Mouse (Mus musculus) limb, embryonic 15.5 days (tissue): Measurements from ENCODE around the gene Prkcsh. TPM values are rescaled to one million over a fixed set of nuclear protein-coding genes. Genes with fewer than 3 reads are reported as not detected.

Source experiments
- ATAC-seq: fragments of 200-750 bp; cut with Nextera tagmentation; 2 replicates; pipeline ENCODE4 v1.8.0; 2017; ENCODE audit warnings: low read depth, moderate TSS enrichment; ENCODE audit not compliant: insufficient number of reproducible peaks, low FRiP score, low TSS enrichment
- H3K27ac ChIP-seq: fragments of 300-500 bp; sonication (generic); 2 replicates; pipeline ENCODE4 v1.5.1; 2015; ENCODE audit warnings: moderate library complexity, mild to moderate bottlenecking, inconsistent platforms
- H3K27me3 ChIP-seq: fragments of 300-500 bp; sonication (generic); 2 replicates; pipeline ENCODE4 v1.6.1; 2015; ENCODE audit warnings: inconsistent platforms
- H3K36me3 ChIP-seq: fragments of 300-500 bp; sonication (generic); 2 replicates; pipeline ENCODE4 v1.6.1; 2015; ENCODE audit warnings: inconsistent platforms
- H3K4me1 ChIP-seq: fragments of 300-500 bp; sonication (generic); 2 replicates; pipeline ENCODE4 v1.6.1; 2015; ENCODE audit warnings: inconsistent platforms
- H3K4me2 ChIP-seq: fragments of 300-500 bp; sonication (generic); 2 replicates; pipeline ENCODE4 v1.6.1; 2015; ENCODE audit warnings: mild to moderate bottlenecking, inconsistent platforms
- H3K4me3 ChIP-seq: fragments of 300-500 bp; sonication (generic); 2 replicates; pipeline ENCODE4 v1.5.1; 2015; ENCODE audit warnings: mild to moderate bottlenecking, inconsistent platforms
- H3K9ac ChIP-seq: fragments of 300-500 bp; sonication (generic); 2 replicates; pipeline ENCODE4 v1.6.1; 2015; ENCODE audit warnings: inconsistent platforms
- H3K9me3 ChIP-seq: fragments of 300-500 bp; sonication (generic); 2 replicates; pipeline ENCODE4 v1.6.1; 2016; ENCODE audit warnings: inconsistent platforms
- WGBS: fragments of 180-500 bp; shearing (Covaris S2); methylation state at CpG from one replicate; pipeline ENCODE4 v1.1.7; 2015; 5-methylcytosine and 5-hydroxymethylcytosine counted together
- polyA plus RNA-seq: library from polyadenylated mRNA; unstranded; fragments of >200 nt; fragmentation: Nextera tagmentation; extraction: Ambion mirVana; gene quantifications from 2 replicates; pipeline ENCODE4 v1.2.1, GENCODE M21; 2015

Gene Prkcsh
- polyA plus RNA-seq, 1 experiment from 2014 or later = 117 TPM

DNA sequence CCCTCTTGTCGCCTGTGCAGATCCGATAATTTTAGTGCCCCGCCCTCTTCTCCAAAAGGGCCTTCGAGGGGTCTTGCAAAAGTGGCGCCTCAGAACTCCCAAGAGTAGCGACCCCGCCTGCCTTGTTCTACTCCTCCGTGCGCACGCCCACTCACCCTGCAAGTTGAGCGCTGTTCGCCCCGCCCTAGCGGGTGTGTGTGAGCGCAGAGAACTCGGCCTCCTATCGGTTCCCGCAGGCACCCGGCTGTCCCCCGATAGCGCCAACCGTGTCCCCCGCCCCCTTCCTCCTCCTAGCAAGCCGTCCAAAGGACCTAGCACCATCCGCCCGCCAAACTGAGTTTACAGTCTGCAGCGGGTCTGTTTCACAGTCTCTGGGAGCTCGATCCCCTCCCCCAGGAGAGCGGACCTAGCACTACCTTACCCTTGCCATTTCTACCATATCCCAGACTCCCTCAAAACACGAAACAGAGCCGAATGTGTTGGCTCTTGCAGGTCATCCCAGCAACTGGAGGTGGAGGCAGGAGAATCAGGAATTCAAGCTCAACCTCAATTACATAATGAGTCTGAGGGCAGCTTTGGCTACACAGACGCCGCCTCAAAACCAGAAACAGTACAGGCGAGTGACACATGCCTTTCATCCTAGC, 40.1 kb upstream of the Prkcsh start:
- peak overlapping the region; percentile 26 for H3K9ac ChIP-seq
- no peak overlapping the region for H3K27ac ChIP-seq
- H3K36me3 ChIP-seq = no peaks in the 10 kb centered on the region; the same call in 1 of the 2 replicates
- H3K4me2 ChIP-seq = peak overlapping the region; percentile 92
- 3% methylated on average over 34 of the region's 34 CpGs for WGBS
- no peaks in the 10 kb centered on the region for H3K9me3 ChIP-seq
- H3K27me3 ChIP-seq = peaks cover 54% of the 10 kb centered on the region
- peak; percentile 53; the same call in 1 of the 2 replicates for ATAC-seq
- peak overlapping the region; percentile 45 for H3K4me3 ChIP-seq
- peaks cover 29% of the 10 kb centered on the region for H3K4me1 ChIP-seq

DNA sequence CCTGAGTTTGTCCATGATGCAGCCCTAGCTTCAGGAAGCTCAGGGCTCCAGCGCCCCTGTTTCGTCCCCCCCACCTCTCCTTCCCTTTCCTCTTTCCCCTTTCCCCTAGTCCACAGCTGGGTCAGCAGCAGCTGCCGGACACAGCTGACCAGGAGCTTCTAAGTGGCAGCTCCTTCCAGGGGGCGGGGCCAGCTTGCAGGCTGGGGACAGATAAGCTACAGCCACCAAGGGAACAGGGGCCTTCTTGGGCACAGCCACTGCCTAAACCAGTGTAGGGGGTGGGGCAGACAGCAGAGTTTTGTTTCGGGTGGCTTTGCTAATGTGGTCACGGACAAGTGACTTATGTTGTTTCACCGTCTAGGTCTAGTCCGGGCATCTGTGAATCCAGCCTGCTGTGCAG, 39.2 kb upstream of the Prkcsh start, which contains the start of gene Epor:
Gene Epor, minus strand, starts transcription at position 90 of the 400 bp plus-strand sequence.
- peak within 1 kb of the TSS; percentile 26 for H3K9ac ChIP-seq
- no peaks in the 10 kb centered on the region; the same call in 1 of the 2 replicates for H3K36me3 ChIP-seq
- H3K4me3 ChIP-seq = peak within 1 kb of the TSS; percentile 45
- H3K27me3 ChIP-seq = peaks cover 54% of the 10 kb centered on the region
- WGBS = 28% methylated on average over 8 of the region's 8 CpGs
- ATAC-seq = 0 out of 2 replicates have a peak, but pooled peaks have one; percentile 9
- peaks cover 29% of the 10 kb centered on the region for H3K4me1 ChIP-seq
- H3K4me2 ChIP-seq = peak within 1 kb of the TSS; percentile 92
- H3K9me3 ChIP-seq = no peaks in the 10 kb centered on the region
- H3K27ac ChIP-seq = no peak within 1 kb of the TSS

DNA sequence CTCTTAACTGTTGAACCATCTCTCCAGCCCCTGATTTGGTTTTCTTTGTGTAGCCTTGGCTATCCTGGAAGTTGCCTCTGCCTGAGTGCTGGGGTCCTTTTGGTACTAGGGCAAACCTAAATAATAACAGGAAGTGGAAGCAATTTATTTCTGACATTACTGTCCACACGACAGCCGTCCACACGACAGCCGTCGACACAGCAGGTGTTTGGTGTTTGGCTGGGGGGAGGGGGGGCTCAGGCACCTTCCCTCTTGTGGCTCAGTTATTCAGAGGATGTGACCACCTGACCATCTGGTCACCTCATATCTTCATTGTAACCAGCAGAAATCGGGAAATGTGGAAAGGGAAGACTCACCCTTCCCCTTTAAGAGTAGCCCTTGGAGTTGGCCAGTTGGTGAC, 33.7 kb upstream of the Prkcsh start:
- ATAC-seq = no peak
- H3K36me3 ChIP-seq = no peaks in the 10 kb centered on the region
- H3K9me3 ChIP-seq = no peaks in the 10 kb centered on the region
- H3K4me1 ChIP-seq = no peaks in the 10 kb centered on the region
- H3K4me2 ChIP-seq = no peak overlapping the region
- H3K4me3 ChIP-seq = no peak overlapping the region
- WGBS = 51% methylated on average over 6 of the region's 6 CpGs
- H3K27me3 ChIP-seq = peaks cover 3% of the 10 kb centered on the region
- no peak overlapping the region for H3K9ac ChIP-seq
- no peak overlapping the region for H3K27ac ChIP-seq

DNA sequence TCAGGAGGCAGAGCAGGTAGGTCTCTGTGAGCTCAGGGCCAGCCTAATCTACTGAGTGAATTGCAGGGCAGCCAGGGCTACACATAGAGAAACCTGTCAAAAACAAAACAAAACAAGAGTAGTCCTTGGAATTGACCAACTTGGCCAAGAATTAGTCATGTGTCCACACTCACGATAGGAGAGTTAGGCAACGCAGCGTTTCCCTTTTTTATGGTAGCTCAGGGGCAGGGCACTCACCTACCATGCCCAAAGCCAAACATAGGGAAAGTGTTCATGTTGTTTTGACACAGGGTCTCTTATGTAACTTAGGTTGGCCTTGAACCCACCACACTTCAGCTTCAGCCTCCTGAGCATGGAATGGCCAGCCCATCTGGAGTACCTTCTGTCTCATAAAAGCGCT, 33.3 kb upstream of the Prkcsh start:
- 86% methylated on average over 4 of the region's 4 CpGs for WGBS

DNA sequence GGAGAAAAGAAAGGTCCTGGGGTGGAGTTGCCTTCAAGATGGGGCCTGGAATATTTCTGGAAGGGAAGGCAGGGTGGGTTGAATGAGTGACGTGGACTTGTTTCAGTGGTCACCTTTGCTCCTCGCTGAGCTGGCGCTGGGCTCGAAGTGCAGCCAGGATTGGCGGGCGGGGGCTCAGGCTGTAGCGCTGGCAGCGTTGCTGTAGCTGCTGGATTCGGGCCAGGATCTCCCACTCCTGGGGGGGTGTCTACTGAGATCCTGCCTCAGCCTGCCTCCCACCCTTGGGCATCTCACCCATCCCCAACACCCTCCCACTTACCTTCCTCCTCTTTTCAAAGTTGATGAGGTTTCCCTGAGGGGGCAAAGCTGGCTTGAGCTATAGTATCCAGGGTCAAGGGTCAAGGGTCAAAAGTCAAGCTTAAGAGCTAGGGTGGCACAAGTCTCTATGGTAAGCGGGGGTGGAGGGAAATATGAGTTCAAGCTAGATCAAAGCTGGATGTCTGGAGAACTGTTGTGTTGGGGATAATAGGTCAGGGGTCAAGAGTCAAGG, 25.9 kb upstream of the Prkcsh start:
- Histone ChIP-seq H3K27me3 (no peaks in the 10 kb centered on the region), H3K27ac (no peak overlapping the region), H3K4me2 (no peak overlapping the region), H3K9me3 (no peaks in the 10 kb centered on the region), H3K4me3 (no peak overlapping the region), H3K9ac (no peak overlapping the region), H3K36me3 (no peaks in the 10 kb centered on the region), H3K4me1 (no peaks in the 10 kb centered on the region)
- 76% methylated on average over 10 of the region's 10 CpGs for WGBS
- no peak for ATAC-seq

More for the DNA sequence above, 33.3 kb upstream of the Prkcsh start:
- H3K9me3 ChIP-seq = no peaks in the 10 kb centered on the region
- no peak for ATAC-seq
- H3K9ac ChIP-seq = no peak overlapping the region
- H3K27me3 ChIP-seq = no peaks in the 10 kb centered on the region
- no peaks in the 10 kb centered on the region for H3K4me1 ChIP-seq
- no peak overlapping the region for H3K4me3 ChIP-seq
- H3K36me3 ChIP-seq = no peaks in the 10 kb centered on the region
- no peak overlapping the region for H3K27ac ChIP-seq
- H3K4me2 ChIP-seq = no peak overlapping the region

DNA sequence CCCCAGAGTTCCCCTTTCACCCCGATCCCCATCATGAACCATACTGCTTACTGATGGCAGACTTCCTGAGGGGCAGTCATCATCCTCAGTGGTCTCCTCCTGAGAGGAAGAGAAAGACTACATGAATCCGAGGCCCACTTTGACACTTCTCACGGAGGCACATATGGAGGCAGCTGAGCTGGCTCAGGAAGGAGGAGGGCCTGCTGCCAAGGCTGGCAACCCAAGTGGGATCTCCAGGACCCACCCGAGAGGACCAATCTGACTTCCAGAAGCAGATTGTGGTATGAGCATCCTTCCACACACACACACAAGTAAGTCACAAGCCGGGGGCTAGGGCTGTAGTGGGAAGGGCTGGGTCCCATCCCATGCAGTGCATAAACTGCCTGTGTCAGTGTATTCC, 25.3 kb upstream of the Prkcsh start:
- Histone ChIP-seq H3K27ac (no peak overlapping the region), H3K9me3 (no peaks in the 10 kb centered on the region), H3K36me3 (no peaks in the 10 kb centered on the region), H3K4me3 (no peak overlapping the region), H3K4me2 (no peak overlapping the region), H3K4me1 (no peaks in the 10 kb centered on the region), H3K27me3 (no peaks in the 10 kb centered on the region), H3K9ac (no peak overlapping the region)
- WGBS = 89% methylated on average over 5 of the region's 5 CpGs
- no peak for ATAC-seq

DNA sequence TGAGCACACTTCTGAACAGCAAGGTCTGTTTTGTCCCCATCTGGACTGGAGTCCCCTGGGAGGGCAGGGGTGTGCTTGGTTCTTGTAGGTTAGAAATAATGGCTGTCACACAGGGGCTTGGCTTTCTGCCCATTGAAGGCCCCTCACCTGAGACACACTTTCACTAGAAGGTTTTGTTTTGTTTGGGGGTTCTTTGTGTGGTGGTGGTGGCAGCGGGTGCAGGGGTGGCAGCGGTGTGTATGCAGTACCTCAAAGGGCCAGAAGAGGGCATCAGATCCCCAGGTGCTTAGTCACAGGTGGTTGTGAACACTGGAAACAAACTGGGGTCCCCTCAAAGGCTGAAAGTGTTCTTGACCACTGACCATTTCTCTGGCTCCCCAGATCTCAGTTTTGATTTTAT, 24.6 kb upstream of the Prkcsh start:
- Histone ChIP-seq H3K4me1 (no peaks in the 10 kb centered on the region), H3K4me3 (no peak overlapping the region), H3K36me3 (no peaks in the 10 kb centered on the region), H3K27ac (no peak overlapping the region), H3K9me3 (no peaks in the 10 kb centered on the region), H3K4me2 (no peak overlapping the region), H3K27me3 (no peaks in the 10 kb centered on the region), H3K9ac (no peak overlapping the region)
- no peak for ATAC-seq
- 25% methylated on average over 2 of the region's 2 CpGs for WGBS

DNA sequence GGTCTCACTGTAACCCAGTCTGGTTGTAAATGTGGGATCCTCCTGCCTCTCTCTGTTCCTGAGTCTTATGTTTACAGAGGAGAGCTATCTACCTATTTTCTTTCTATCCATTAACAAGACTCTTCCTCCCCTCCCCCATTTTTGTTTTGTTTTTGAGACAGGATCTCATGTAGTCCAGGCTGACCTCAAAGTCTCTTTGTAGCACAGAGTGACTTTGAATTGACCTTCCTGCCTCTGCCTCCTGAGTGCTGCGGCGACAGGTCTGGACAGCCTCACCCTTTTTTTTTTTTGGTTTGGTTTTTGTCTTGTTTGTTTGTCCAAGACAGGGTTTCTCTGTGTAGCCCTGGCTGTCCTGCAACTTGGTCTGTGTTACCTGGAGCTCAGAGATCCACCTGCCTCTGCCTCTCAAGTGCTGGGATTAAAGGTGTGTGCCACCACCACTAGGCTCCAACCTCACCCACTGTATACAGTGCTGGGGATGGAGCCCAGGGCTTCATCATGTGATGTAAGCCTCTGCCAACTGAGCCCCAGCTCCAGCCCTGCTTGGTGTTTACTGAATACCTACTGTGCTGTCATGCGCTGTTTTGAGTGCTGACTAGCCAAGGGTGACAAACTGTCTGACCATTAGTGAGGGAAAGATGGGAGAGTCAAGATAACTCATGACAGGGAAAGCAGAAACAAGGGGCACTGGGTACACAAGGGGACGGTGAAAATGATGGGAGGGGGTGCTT, 24.0 kb upstream of the Prkcsh start:
- Histone ChIP-seq H3K27me3 (0 out of 2 replicates have a peak, but pooled peaks cover 1% of the 10 kb centered on the region), H3K4me3 (no peak overlapping the region), H3K27ac (no peak overlapping the region), H3K4me1 (no peaks in the 10 kb centered on the region), H3K9ac (no peak overlapping the region), H3K9me3 (no peaks in the 10 kb centered on the region), H3K4me2 (no peak overlapping the region), H3K36me3 (no peaks in the 10 kb centered on the region)
- ATAC-seq = no peak
- 88% methylated on average over 4 of the region's 4 CpGs for WGBS

DNA sequence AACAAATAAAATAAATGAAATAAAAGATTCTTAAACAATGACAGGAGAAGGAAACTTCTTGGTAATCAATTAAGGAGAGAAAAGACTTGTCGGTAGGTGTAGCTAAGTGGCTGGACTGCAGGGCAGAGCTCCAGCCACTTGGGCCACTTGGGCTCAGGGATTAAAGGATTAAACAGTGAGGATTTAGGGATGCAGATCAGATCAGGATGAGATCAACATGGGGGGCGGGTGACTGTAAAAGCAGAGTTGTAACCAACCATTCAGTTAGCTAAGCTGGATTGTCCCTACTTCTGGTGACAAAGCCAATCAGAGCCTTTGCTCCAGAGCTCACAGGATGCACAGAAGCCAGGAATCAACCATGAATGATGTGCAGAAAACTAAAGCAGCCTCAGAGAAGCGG, 18.7 kb upstream of the Prkcsh start:
- peaks cover 13% of the 10 kb centered on the region for H3K4me1 ChIP-seq
- H3K27ac ChIP-seq = no peak overlapping the region
- H3K9me3 ChIP-seq = no peaks in the 10 kb centered on the region
- H3K27me3 ChIP-seq = peaks cover 41% of the 10 kb centered on the region
- 31% methylated on average over 3 of the region's 3 CpGs for whole genome bisulfite sequencing
- no peak overlapping the region for H3K4me2 ChIP-seq
- ATAC-seq = no peak
- H3K4me3 ChIP-seq = no peak overlapping the region
- H3K36me3 ChIP-seq = no peaks in the 10 kb centered on the region
- no peak overlapping the region for H3K9ac ChIP-seq

DNA sequence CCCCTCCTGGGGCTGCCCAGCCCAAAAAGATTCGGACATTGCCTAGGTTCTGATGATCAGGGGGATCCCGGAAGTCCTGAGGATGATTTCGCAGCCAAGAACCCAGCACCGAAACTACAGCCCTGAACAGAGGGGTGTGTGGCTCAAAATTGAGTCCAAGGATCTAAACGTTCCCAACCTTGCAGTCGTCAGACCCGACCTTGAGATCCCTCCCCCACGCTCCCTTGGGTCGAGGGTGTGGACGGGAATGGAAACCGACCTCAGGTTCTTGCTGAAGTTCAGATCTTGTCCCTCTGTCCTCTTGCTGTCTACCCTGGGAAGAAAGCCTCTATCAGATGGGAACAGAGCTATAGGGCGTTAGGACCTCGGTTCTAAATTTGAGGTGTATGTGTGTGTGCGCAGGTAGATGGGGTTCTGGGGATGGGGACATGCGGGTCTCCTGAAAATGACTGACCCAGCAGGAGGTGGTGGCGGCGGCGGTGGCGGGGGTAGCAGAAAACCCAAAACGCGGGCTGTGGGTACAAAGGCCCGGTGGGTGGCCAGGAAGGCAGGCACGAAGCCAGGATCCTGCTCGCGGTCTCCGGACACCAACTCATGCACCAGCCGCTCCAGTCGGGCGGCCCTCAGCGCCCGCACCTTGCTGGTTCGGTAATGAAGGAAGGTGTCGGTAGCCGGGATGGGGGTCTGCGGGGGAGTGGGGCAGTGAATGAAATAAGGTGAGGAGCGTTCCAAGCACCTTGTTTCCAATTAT, 14.8 kb upstream of the Prkcsh start:
- 9% methylated on average over 36 of the region's 36 CpGs for WGBS
- no peak for ATAC-seq

DNA sequence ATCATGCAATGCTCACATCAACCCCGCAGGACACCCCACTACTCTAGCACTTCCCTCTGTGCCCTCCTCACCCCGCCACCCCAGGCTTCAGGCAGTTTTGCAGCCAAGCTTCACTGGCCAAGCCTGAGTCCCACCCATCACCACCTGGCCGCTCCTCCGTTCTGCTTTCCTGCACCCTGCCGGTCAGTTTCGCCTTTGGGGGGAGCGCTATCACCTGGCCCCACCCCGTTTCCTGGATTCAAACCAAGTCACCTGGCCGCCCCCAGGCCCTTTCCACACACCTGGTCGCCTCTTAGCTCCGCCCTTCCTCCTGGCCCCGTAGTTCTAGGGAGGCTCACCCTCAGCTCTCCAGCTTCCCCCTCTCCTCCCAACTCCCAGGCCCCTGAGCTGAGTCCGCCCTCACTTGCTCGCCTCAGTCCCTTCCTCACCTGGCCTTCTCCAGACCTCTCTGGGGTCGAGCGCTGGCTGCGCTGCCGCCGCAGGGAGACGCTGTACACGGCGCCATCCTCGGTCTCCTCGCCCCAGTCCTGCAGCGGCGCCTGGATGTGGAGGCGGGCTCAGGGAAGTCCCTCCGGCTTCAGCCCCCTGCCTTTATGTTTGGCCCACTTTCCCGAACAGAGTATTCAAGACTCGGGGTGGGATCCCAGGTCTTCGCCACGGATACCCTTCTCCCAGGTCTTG, 14.0 kb upstream of the Prkcsh start:
- peak overlapping the region; percentile 33 for H3K4me3 ChIP-seq
- no peak for ATAC-seq

More for the DNA sequence above, 14.8 kb upstream of the Prkcsh start:
- Histone ChIP-seq H3K27me3 (peaks cover 79% of the 10 kb centered on the region), H3K27ac (no peak overlapping the region), H3K4me3 (no peak overlapping the region), H3K4me2 (peak overlapping the region; percentile 56; the same call in 1 of the 2 replicates), H3K4me1 (peaks cover 25% of the 10 kb centered on the region), H3K9ac (no peak overlapping the region), H3K36me3 (no peaks in the 10 kb centered on the region), H3K9me3 (no peaks in the 10 kb centered on the region)

More for the DNA sequence above, 14.0 kb upstream of the Prkcsh start:
- peaks cover 25% of the 10 kb centered on the region for H3K4me1 ChIP-seq
- H3K9me3 ChIP-seq = no peaks in the 10 kb centered on the region
- peak overlapping the region; percentile 56 for H3K4me2 ChIP-seq
- under 1% methylated on average over 32 of the region's 32 CpGs for WGBS
- no peak overlapping the region for H3K27ac ChIP-seq
- H3K27me3 ChIP-seq = peaks cover 85% of the 10 kb centered on the region
- peak overlapping the region; percentile 26; the same call in 1 of the 2 replicates for H3K9ac ChIP-seq
- H3K36me3 ChIP-seq = no peaks in the 10 kb centered on the region
